Mouse (Mus musculus): Measurements from ENCODE around the gene Evl. TPM values are rescaled to one million over a fixed set of nuclear protein-coding genes. Genes with fewer than 3 reads are reported as not detected.

Evl gene
- polyA plus RNA-seq, 1 experiment from 2014 or later, result 119 TPM

- Histone ChIP-seq H3K4me1 (ENCODE audit: control insufficient read depth, insufficient read depth, low read length) (no peaks in the 10 kb centered on the region), H3K36me3 (ENCODE audit: control insufficient read depth, insufficient read depth, low read length) (peaks cover 13% of the 10 kb centered on the region), H3K9me3 (ENCODE audit: control insufficient read depth, low read length) (no peaks in the 10 kb centered on the region), H3K9ac (ENCODE audit: low read length) (no peak overlapping the region), H3K27ac (ENCODE audit: low read depth, low read length) (no peak overlapping the region), H3K4me3 (ENCODE audit: low read depth, low read length) (no peak overlapping the region), H3K4me2 (no peak overlapping the region), H3K27me3 (ENCODE audit: control insufficient read depth, insufficient read depth, low read length) (no peaks in the 10 kb centered on the region)
- ATAC-seq (ENCODE audit: low FRiP score) (no peak), DNase-seq (ENCODE audit: low spot score, missing footprints) (no peak)
- 70% methylated on average over 10 of the region's 10 CpGs for WGBS
Measured at GRCm38 (mm10) chr12:108536461-108536860, 18.1 kb upstream of the Evl start.

- H3K9me3 ChIP-seq (ENCODE audit: control insufficient read depth, low read length), result no peaks in the 10 kb centered on the region
- peaks cover 1% of the 10 kb centered on the region; the same call in 1 of the 2 replicates for H3K4me1 ChIP-seq (ENCODE audit: control insufficient read depth, insufficient read depth, low read length)
- H3K4me3 ChIP-seq (ENCODE audit: low read depth, low read length), result no peak overlapping the region
- H3K36me3 ChIP-seq (ENCODE audit: control insufficient read depth, insufficient read depth, low read length), result peaks cover 4% of the 10 kb centered on the region
- peak; percentile 56 for ATAC-seq (ENCODE audit: low FRiP score)
- peak; percentile 92 for DNase-seq (ENCODE audit: low spot score, missing footprints)
- no peak overlapping the region for H3K27ac ChIP-seq (ENCODE audit: low read depth, low read length)
- WGBS, result 31% methylated on average over 6 of the region's 6 CpGs
- no peak overlapping the region for H3K4me2 ChIP-seq
- H3K9ac ChIP-seq (ENCODE audit: low read length), result no peak overlapping the region
- H3K27me3 ChIP-seq (ENCODE audit: control insufficient read depth, insufficient read depth, low read length), result no peaks in the 10 kb centered on the region
Measured at GRCm38 (mm10) chr12:108541088-108541487, 13.4 kb upstream of the Evl start.

GRCm38 (mm10) chr12:108546508-108547153 lies 7.9 kb upstream of the Evl start:
- DNase-seq (ENCODE audit: low spot score, missing footprints) (peak; percentile 95), ATAC-seq (ENCODE audit: low FRiP score) (peak; percentile 88)
- peak overlapping the region; percentile 86 for H3K27ac ChIP-seq (ENCODE audit: low read depth, low read length)
- H3K4me3 ChIP-seq (ENCODE audit: low read depth, low read length), result no peak overlapping the region
- peak overlapping the region; percentile 18; the same call in 1 of the 2 replicates for H3K9ac ChIP-seq (ENCODE audit: low read length)
- H3K4me2 ChIP-seq, result peak overlapping the region; percentile 4; the same call in 1 of the 2 replicates
- peaks cover 18% of the 10 kb centered on the region for H3K4me1 ChIP-seq (ENCODE audit: control insufficient read depth, insufficient read depth, low read length)
- H3K36me3 ChIP-seq (ENCODE audit: control insufficient read depth, insufficient read depth, low read length), result no peaks in the 10 kb centered on the region
- no peaks in the 10 kb centered on the region for H3K9me3 ChIP-seq (ENCODE audit: control insufficient read depth, low read length)
- H3K27me3 ChIP-seq (ENCODE audit: control insufficient read depth, insufficient read depth, low read length), result no peaks in the 10 kb centered on the region
- WGBS, result 12% methylated on average over 10 of the region's 10 CpGs

GRCm38 (mm10) chr12:108547251-108547875 lies 7.2 kb upstream of the Evl start:
- WGBS, result 56% methylated on average over 15 of the region's 15 CpGs
- H3K4me2 ChIP-seq, result peak overlapping the region; percentile 4; the same call in 1 of the 2 replicates

GRCm38 (mm10) chr12:108551731-108552130 lies 2.8 kb upstream of the Evl start:
- 81% methylated on average over 7 of the region's 7 CpGs for WGBS
- H3K9ac ChIP-seq (ENCODE audit: low read length), result no peak overlapping the region
- no peak overlapping the region for H3K4me3 ChIP-seq (ENCODE audit: low read depth, low read length)
- H3K27ac ChIP-seq (ENCODE audit: low read depth, low read length), result no peak overlapping the region
- no peaks in the 10 kb centered on the region for H3K27me3 ChIP-seq (ENCODE audit: control insufficient read depth, insufficient read depth, low read length)
- DNase-seq (ENCODE audit: low spot score, missing footprints), result no peak
- no peak overlapping the region for H3K4me2 ChIP-seq
- peaks cover 26% of the 10 kb centered on the region for H3K4me1 ChIP-seq (ENCODE audit: control insufficient read depth, insufficient read depth, low read length)
- no peaks in the 10 kb centered on the region for H3K9me3 ChIP-seq (ENCODE audit: control insufficient read depth, low read length)
- no peaks in the 10 kb centered on the region for H3K36me3 ChIP-seq (ENCODE audit: control insufficient read depth, insufficient read depth, low read length)
- no peak for ATAC-seq (ENCODE audit: low FRiP score)

More at GRCm38 (mm10) chr12:108547251-108547875, 7.2 kb upstream of the Evl start:
- Histone ChIP-seq H3K36me3 (ENCODE audit: control insufficient read depth, insufficient read depth, low read length) (no peaks in the 10 kb centered on the region), H3K9me3 (ENCODE audit: control insufficient read depth, low read length) (no peaks in the 10 kb centered on the region), H3K27me3 (ENCODE audit: control insufficient read depth, insufficient read depth, low read length) (no peaks in the 10 kb centered on the region), H3K9ac (ENCODE audit: low read length) (peak overlapping the region; percentile 18; the same call in 1 of the 2 replicates), H3K4me3 (ENCODE audit: low read depth, low read length) (no peak overlapping the region), H3K4me1 (ENCODE audit: control insufficient read depth, insufficient read depth, low read length) (peaks cover 20% of the 10 kb centered on the region), H3K27ac (ENCODE audit: low read depth, low read length) (peak overlapping the region; percentile 86)
- ATAC-seq (ENCODE audit: low FRiP score) (peak; percentile 27; the same call in 1 of the 2 replicates), DNase-seq (ENCODE audit: low spot score, missing footprints) (no peak)

GRCm38 (mm10) chr12:108553079-108553478 lies 1.4 kb upstream of the Evl start:
- Histone ChIP-seq H3K4me2 (no peak overlapping the region), H3K4me3 (ENCODE audit: low read depth, low read length) (no peak overlapping the region), H3K4me1 (ENCODE audit: control insufficient read depth, insufficient read depth, low read length) (peaks cover 27% of the 10 kb centered on the region), H3K27ac (ENCODE audit: low read depth, low read length) (no peak overlapping the region), H3K36me3 (ENCODE audit: control insufficient read depth, insufficient read depth, low read length) (no peaks in the 10 kb centered on the region), H3K27me3 (ENCODE audit: control insufficient read depth, insufficient read depth, low read length) (no peaks in the 10 kb centered on the region), H3K9me3 (ENCODE audit: control insufficient read depth, low read length) (no peaks in the 10 kb centered on the region), H3K9ac (ENCODE audit: low read length) (no peak overlapping the region)
- WGBS, result 45% methylated on average over 6 of the region's 6 CpGs
- ATAC-seq (ENCODE audit: low FRiP score) (no peak), DNase-seq (ENCODE audit: low spot score, missing footprints) (no peak)

- no peaks in the 10 kb centered on the region for H3K9me3 ChIP-seq (ENCODE audit: control insufficient read depth, low read length)
- H3K4me2 ChIP-seq, result peak overlapping the region; percentile 68
- peak overlapping the region; percentile 98 for H3K4me3 ChIP-seq (ENCODE audit: low read depth, low read length)
- H3K36me3 ChIP-seq (ENCODE audit: control insufficient read depth, insufficient read depth, low read length), result no peaks in the 10 kb centered on the region
- peak; percentile 92 for DNase-seq (ENCODE audit: low spot score, missing footprints)
- peak overlapping the region; percentile 98 for H3K9ac ChIP-seq (ENCODE audit: low read length)
- under 1% methylated on average over 56 of the region's 100 CpGs for WGBS
- H3K4me1 ChIP-seq (ENCODE audit: control insufficient read depth, insufficient read depth, low read length), result peaks cover 34% of the 10 kb centered on the region
- no peaks in the 10 kb centered on the region for H3K27me3 ChIP-seq (ENCODE audit: control insufficient read depth, insufficient read depth, low read length)
- peak; percentile 74 for ATAC-seq (ENCODE audit: low FRiP score)
- H3K27ac ChIP-seq (ENCODE audit: low read depth, low read length), result peak overlapping the region; percentile 89
Measured at GRCm38 (mm10) chr12:108554861-108555556, 489 bp downstream of the Evl start.

- ATAC-seq (ENCODE audit: low FRiP score), result no peak
- Histone ChIP-seq H3K27me3 (ENCODE audit: control insufficient read depth, insufficient read depth, low read length) (no peaks in the 10 kb centered on the region), H3K4me3 (ENCODE audit: low read depth, low read length) (no peak overlapping the region), H3K36me3 (ENCODE audit: control insufficient read depth, insufficient read depth, low read length) (no peaks in the 10 kb centered on the region), H3K27ac (ENCODE audit: low read depth, low read length) (no peak overlapping the region), H3K9ac (ENCODE audit: low read length) (no peak overlapping the region), H3K4me2 (no peak overlapping the region), H3K9me3 (ENCODE audit: control insufficient read depth, low read length) (no peaks in the 10 kb centered on the region), H3K4me1 (ENCODE audit: control insufficient read depth, insufficient read depth, low read length) (peaks cover 25% of the 10 kb centered on the region)
- DNase-seq (ENCODE audit: low spot score, missing footprints), result no peak
Measured at GRCm38 (mm10) chr12:108558194-108558593, 3.7 kb downstream of the Evl start.

- DNase-seq (ENCODE audit: low spot score, missing footprints), result no peak
- H3K4me3 ChIP-seq (ENCODE audit: low read depth, low read length), result no peak overlapping the region
- H3K4me1 ChIP-seq (ENCODE audit: control insufficient read depth, insufficient read depth, low read length), result peaks cover 25% of the 10 kb centered on the region
- no peak for ATAC-seq (ENCODE audit: low FRiP score)
- H3K9ac ChIP-seq (ENCODE audit: low read length), result no peak overlapping the region
- no peaks in the 10 kb centered on the region for H3K36me3 ChIP-seq (ENCODE audit: control insufficient read depth, insufficient read depth, low read length)
- WGBS, result 72% methylated on average over 3 of the region's 3 CpGs
- H3K27ac ChIP-seq (ENCODE audit: low read depth, low read length), result no peak overlapping the region
- no peak overlapping the region for H3K4me2 ChIP-seq
- H3K9me3 ChIP-seq (ENCODE audit: control insufficient read depth, low read length), result no peaks in the 10 kb centered on the region
- H3K27me3 ChIP-seq (ENCODE audit: control insufficient read depth, insufficient read depth, low read length), result no peaks in the 10 kb centered on the region
Measured at GRCm38 (mm10) chr12:108563238-108563637, 8.7 kb downstream of the Evl start.
